Mouse (Mus musculus) naive thymus-derived CD4-positive, alpha-beta T cell, adult 5 months (primary cell): Measurements from ENCODE around the gene Amfr. TPM values are rescaled to one million over a fixed set of nuclear protein-coding genes. Genes with fewer than 3 reads are reported as not detected.

ENCODE experiments used
- polyA plus RNA-seq: library from polyadenylated mRNA; unstranded; fragments of 100-300 nt; shearing (Covaris generic); gene quantifications from one replicate; pipeline ENCODE4 v1.2.1, GENCODE M21; 2017

Gene Amfr
- 128 TPM for polyA plus RNA-seq

GRCm38 (mm10) chr8:94012013-94012951 is at the start of gene Amfr:
Gene Amfr (minus strand): TSS chr8:94012842.

GRCm38 (mm10) chr8:94036944-94037524 is 24.4 kb upstream of the Amfr start, which contains the start of the genes Nudt21 and Ogfod1:
Gene Nudt21 (minus strand): TSS chr8:94037031.
Gene Ogfod1 (plus strand): TSS chr8:94037198.

Other genes starting within 250 kb of the Amfr start
- gene Gnao1, start 202.9 kb downstream of the Amfr start, polyA plus RNA-seq: not detected
- gene Nudt21, start 24.2 kb upstream of the Amfr start, polyA plus RNA-seq: 128 TPM
- 13.6 TPM for gene Ogfod1, start 24.4 kb upstream of the Amfr start, polyA plus RNA-seq
- gene Bbs2, start 86.1 kb upstream of the Amfr start, polyA plus RNA-seq: 9.8 TPM
- gene Mt4, start 124.4 kb upstream of the Amfr start, polyA plus RNA-seq: not detected
- not detected for gene Mt3, start 139.8 kb upstream of the Amfr start, polyA plus RNA-seq
- gene Mt2, start 159.8 kb upstream of the Amfr start, polyA plus RNA-seq: not detected
- 2.2 TPM for gene Mt1, start 166.2 kb upstream of the Amfr start, polyA plus RNA-seq
- gene Nup93, start 201.7 kb upstream of the Amfr start, polyA plus RNA-seq: 37.8 TPM